Mouse (Mus musculus): Measurements from ENCODE around the gene Larp6.

DNA sequence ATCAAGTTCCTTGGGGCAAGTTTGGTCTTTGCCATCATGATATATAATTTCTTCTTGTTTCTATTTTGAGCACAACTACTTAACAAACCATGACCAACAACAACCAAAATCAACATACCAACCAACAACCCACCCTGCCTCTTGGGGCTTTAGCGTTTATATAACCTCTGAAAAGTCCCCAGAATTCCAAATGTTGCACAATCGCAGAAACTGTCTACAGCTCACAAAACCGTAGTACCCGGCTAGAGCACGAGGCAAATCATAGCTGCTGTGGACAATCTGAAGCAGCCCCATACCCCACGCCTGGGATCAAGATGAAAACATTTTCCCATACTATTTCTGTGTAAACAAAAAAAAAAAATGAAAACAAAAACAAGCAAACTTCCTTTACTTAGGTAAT, 3.1 kb upstream of the Larp6 start:
- no peak for TF ChIP-seq ZC3H11A (IDR thresholded peaks at IDR 0.05; ENCODE audit: borderline replicate concordance, low read depth, low read length)
- no peak for TF ChIP-seq CHD2 (IDR thresholded peaks at IDR 0.05; ENCODE audit: low read depth, low read length)

All from ES-E14 (cell line).